Mouse (Mus musculus): ENCODE data around the gene Garnl3.

DNA sequence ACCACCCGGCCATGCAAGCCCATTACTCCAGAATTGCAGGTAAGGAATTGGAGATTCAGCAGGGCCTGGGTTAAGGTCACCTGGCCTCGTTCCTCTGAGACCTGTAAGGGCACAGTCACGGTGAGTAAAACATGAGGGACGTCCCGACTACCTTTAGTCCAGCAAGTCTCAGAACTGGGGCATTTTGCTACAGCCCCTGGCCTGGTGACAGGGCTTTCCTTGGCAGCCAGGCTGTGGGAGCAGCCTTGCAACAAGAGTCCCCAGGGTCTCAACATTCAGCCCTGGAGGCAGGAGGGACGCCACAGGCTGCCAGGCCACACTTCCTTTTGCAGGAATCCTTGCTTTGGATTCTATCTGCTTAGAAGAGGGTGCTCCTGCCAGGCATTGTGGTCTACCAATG lies 88.7 kb downstream of the Garnl3 start:
- no peak for TF ChIP-seq CTCF (conservative IDR thresholded peaks at IDR 0.05 in 1 of 2, IDR thresholded peaks at IDR 0.05 in 1 of 2; ENCODE audit: low read depth in 2 of 2, low read length in 2 of 2)
- TF ChIP-seq TCF12 (IDR thresholded peaks at IDR 0.05; ENCODE audit: low read depth, low read length) = no peak
- TF ChIP-seq NRF1 (IDR thresholded peaks at IDR 0.05; ENCODE audit: low read depth, low read length) = no peak
- TF ChIP-seq POLR2A (IDR thresholded peaks at IDR 0.05; ENCODE audit: low read depth, low read length) = no peak
- no peak for TF ChIP-seq UBTF (IDR thresholded peaks at IDR 0.05; ENCODE audit: low read depth, low read length)
- TF ChIP-seq POLR2AphosphoS2 (IDR thresholded peaks at IDR 0.05; ENCODE audit: low read depth, low read length) = no peak
- no peak for TF ChIP-seq JUN (IDR thresholded peaks at IDR 0.05; ENCODE audit: insufficient read depth, low read depth, low read length)
- no peak for TF ChIP-seq TBP (conservative IDR thresholded peaks at IDR 0.05; ENCODE audit: low read depth, low read length)

All from CH12.LX (cell line).